Mouse (Mus musculus) common myeloid progenitor, adult 5-6 weeks (primary cell): ENCODE results near the gene Daxx. TPM values are rescaled to one million over a fixed set of nuclear protein-coding genes. Genes with fewer than 3 reads are reported as not detected.

ENCODE experiments used
- ATAC-seq: replicated peaks from 2 replicates; pipeline ENCODE4 v1.8.0; 2016; ENCODE audit warnings: low read depth, mild to moderate bottlenecking, moderate TSS enrichment, inconsistent platforms; ENCODE audit not compliant: poor library complexity, severe bottlenecking
- total RNA-seq: library from RNA; stranded (forward); fragments of 200-1000, 187-1606 nt; gene quantifications from 2 replicates; pipeline ENCODE4 v1.2.3, GENCODE M21; 2017

The Daxx gene
- total RNA-seq, 1 experiment from 2014 or later = 44.4 TPM

DNA sequence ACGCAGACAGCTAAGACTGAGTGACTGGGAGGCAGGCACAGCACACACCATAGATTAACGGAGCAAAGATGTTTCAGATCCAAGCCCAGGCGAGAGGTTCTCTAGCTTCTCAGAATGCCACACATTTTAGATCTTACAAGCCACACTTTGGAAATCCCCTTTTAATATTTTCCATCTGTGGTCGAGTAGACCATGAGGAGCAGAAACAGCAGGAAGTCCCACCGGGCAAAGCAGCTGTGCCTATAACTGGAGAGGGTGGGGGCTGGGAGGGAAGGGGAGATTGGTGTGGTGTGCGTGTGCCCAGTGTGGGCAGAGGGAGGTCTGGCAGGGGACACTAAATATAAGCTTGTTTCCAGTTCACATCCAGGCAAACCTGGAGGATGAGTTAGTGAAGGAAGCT, 48.3 kb downstream of the Daxx start:
- no peak for ATAC-seq

DNA sequence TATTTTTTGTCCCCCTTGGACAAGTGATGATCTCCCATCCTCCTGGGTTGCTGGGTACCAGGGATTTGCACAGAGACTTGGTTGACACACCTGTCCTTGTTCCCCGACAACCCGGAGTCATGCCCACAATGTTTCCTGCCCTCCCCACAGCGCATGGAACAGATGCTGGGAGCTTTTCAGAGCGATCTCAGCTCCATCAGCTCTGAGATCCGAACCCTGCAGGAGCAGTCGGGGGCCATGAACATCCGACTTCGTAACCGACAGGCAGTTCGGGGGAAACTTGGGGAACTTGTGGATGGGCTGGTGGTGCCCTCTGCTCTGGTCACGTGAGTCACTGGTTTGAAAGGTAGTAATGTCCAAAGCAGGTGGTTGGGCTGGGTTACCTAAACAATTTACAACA, 49.2 kb downstream of the Daxx start:
- no peak for ATAC-seq

DNA sequence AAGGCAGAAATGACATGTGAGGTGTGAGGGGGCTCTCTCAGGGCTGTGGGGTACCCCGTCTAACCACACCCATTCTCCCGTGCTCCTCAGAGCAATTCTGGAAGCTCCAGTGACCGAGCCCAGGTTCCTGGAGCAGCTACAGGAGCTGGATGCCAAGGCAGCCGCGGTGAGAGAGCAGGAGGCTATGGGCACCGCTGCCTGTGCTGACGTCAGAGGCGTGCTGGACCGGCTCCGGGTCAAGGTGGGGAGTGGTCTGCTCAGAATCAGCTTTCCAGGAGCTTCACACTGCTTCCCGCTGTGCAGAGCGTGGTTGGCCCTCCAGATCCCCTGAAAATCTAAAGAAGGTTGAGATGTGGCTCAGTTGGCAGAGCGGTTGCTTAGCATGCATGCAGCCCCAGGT, 49.9 kb downstream of the Daxx start:
- no peak for ATAC-seq

DNA sequence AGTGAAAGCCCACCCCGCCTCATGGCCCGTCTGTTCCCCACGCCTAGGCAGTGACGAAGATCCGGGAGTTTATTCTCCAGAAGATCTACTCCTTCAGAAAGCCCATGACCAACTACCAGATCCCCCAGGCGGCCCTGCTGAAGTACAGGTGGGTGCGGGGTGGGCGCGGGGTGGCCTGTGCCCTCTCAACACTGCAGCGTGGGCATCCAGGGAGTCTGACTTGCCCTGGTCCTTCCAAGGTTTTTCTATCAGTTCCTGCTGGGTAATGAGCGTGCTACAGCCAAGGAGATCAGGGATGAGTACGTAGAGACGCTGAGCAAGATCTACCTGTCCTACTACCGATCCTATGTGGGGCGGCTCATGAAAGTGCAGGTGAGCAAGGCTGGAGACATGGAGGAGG, 50.7 kb downstream of the Daxx start:
- no peak for ATAC-seq

DNA sequence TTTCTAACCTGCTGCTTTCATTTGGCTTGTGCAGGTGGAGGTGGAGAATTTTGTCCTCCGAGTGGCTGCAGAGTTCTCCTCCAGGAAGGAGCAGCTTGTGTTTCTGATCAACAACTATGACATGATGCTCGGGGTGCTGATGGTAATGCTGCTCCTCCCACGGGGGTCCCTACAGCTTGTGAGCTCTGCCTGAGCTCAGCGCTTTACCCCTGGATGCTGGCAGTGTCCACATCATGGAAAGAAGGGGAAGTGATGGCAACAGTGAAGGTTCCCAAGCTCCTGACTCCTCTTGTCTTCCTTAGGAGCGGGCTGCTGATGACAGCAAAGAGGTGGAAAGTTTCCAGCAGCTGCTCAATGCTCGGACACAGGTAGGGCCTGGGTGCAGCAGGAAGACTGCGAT, 53.7 kb downstream of the Daxx start:
- no peak for ATAC-seq

Other genes starting within 250 kb of the Daxx start
- 414 and 543 TPM in 2 replicates for gene Hnrnpm, start 222.6 kb upstream of the Daxx start, total RNA-seq
- 31.5 and 35.0 TPM in 2 replicates for gene March2, start 190.7 kb upstream of the Daxx start, total RNA-seq
- gene Rab11b, start 148.9 kb upstream of the Daxx start, total RNA-seq = 42.5 and 65.0 TPM in 2 replicates
- gene Angptl4, start 127.6 kb upstream of the Daxx start, total RNA-seq = 5.9 and 14.2 TPM in 2 replicates
- gene Kank3, start 98.9 kb upstream of the Daxx start, total RNA-seq = 4.6 and 5.5 TPM in 2 replicates
- gene Rps28, start 84.9 kb upstream of the Daxx start, total RNA-seq = 2,900 and 3,215 TPM in 2 replicates
- gene Ndufa7, start 84.8 kb upstream of the Daxx start, total RNA-seq = 107 and 132 TPM in 2 replicates
- 9.5 and 20.2 TPM in 2 replicates for gene Cd320, start 66.3 kb upstream of the Daxx start, total RNA-seq
- not detected in 2 replicates for gene Gm7029, start 35.6 kb upstream of the Daxx start, total RNA-seq
- gene Kifc1, start 18.8 kb upstream of the Daxx start, total RNA-seq = 29.6 and 37.5 TPM in 2 replicates
- gene Platr17, start 4.3 kb upstream of the Daxx start, total RNA-seq = 1.2 and 1.5 TPM in 2 replicates
- gene Tapbp, start 6.5 kb downstream of the Daxx start, total RNA-seq = 42.2 and 56.4 TPM in 2 replicates
- gene Zbtb22, start 6.5 kb downstream of the Daxx start, total RNA-seq = 16.6 and 24.1 TPM in 2 replicates
- 21.2 and 22.5 TPM in 2 replicates for gene Rgl2, start 20.1 kb downstream of the Daxx start, total RNA-seq
- 128 and 170 TPM in 2 replicates for gene Pfdn6, start 30.9 kb downstream of the Daxx start, total RNA-seq
- gene Wdr46, start 31.2 kb downstream of the Daxx start, total RNA-seq = 50.0 and 62.5 TPM in 2 replicates
- 2.6 and 2.7 TPM in 2 replicates for gene B3galt4, start 42.1 kb downstream of the Daxx start, total RNA-seq
- 13.0 and 16.4 TPM in 2 replicates for gene Vps52, start 46.4 kb downstream of the Daxx start, total RNA-seq
- 1,549 and 1,746 TPM in 2 replicates for gene Rps18, start 46.6 kb downstream of the Daxx start, total RNA-seq
- 983 and 1,076 TPM in 2 replicates for gene H2-K1, start 90.9 kb downstream of the Daxx start, total RNA-seq
- 11.9 and 12.8 TPM in 2 replicates for gene Ring1, start 115.3 kb downstream of the Daxx start, total RNA-seq
- 43.8 and 60.6 TPM in 2 replicates for gene H2-Ke6, start 118.6 kb downstream of the Daxx start, total RNA-seq
- 70.5 and 100 TPM in 2 replicates for gene Slc39a7, start 122.3 kb downstream of the Daxx start, total RNA-seq
- 34.1 and 36.3 TPM in 2 replicates for gene Rxrb, start 122.4 kb downstream of the Daxx start, total RNA-seq
- gene Col11a2, start 130.0 kb downstream of the Daxx start, total RNA-seq = 4.1 and 10.4 TPM in 2 replicates
- gene H2-Oa, start 182.9 kb downstream of the Daxx start, total RNA-seq = 7.8 and 10.5 TPM in 2 replicates
- gene H2-DMa, start 210.1 kb downstream of the Daxx start, total RNA-seq = 90.2 and 104 TPM in 2 replicates
- gene Brd2, start 213.2 kb downstream of the Daxx start, total RNA-seq = 347 and 388 TPM in 2 replicates
- 3.3 and 5.5 TPM in 2 replicates for gene H2-DMb2, start 233.9 kb downstream of the Daxx start, total RNA-seq
- 31.9 and 35.1 TPM in 2 replicates for gene H2-DMb1, start 243.7 kb downstream of the Daxx start, total RNA-seq